Mouse (Mus musculus): ENCODE data around the gene Ift22.

The Ift22 gene

GRCm38 (mm10) chr5:136907991-136908857, at the start of gene Ift22:
Gene Ift22, plus strand, starts transcription at chr5:136908150.
- peak; percentile 93 for DNase-seq (ENCODE audit: low spot score)

GRCm38 (mm10) chr5:136861191-136861940, 46.6 kb upstream of the Ift22 start:
- no peak for DNase-seq (ENCODE audit: low spot score)

GRCm38 (mm10) chr5:136862806-136863205, 45.1 kb upstream of the Ift22 start:
- DNase-seq (ENCODE audit: low spot score): no peak

- DNase-seq (ENCODE audit: low spot score): no peak
These were observed 44.7 kb upstream of the Ift22 start for GRCm38 (mm10) chr5:136863276-136863675.

GRCm38 (mm10) chr5:136863961-136864674, 43.8 kb upstream of the Ift22 start:
- peak; percentile 15 for DNase-seq (ENCODE audit: low spot score)

GRCm38 (mm10) chr5:136867706-136868105, 40.2 kb upstream of the Ift22 start:
- DNase-seq (ENCODE audit: low spot score): no peak

- no peak for DNase-seq (ENCODE audit: low spot score)
These were observed 38.4 kb upstream of the Ift22 start for GRCm38 (mm10) chr5:136869451-136870114.

- no peak for DNase-seq (ENCODE audit: low spot score)
These were observed 35.5 kb upstream of the Ift22 start for GRCm38 (mm10) chr5:136872417-136872816.

- no peak for DNase-seq (ENCODE audit: low spot score)
These were observed 33.7 kb upstream of the Ift22 start for GRCm38 (mm10) chr5:136874271-136874670.

GRCm38 (mm10) chr5:136880101-136880500, 27.8 kb upstream of the Ift22 start:
- no peak for DNase-seq (ENCODE audit: low spot score)

GRCm38 (mm10) chr5:136881380-136882009, 26.5 kb upstream of the Ift22 start:
- DNase-seq (ENCODE audit: low spot score): peak; percentile 79

- DNase-seq (ENCODE audit: low spot score): no peak
These were observed 25.7 kb upstream of the Ift22 start for GRCm38 (mm10) chr5:136882055-136882787.

- no peak for DNase-seq (ENCODE audit: low spot score)
These were observed 25.0 kb upstream of the Ift22 start, which contains the start of gene Col26a1 for GRCm38 (mm10) chr5:136882788-136883439. Gene Col26a1, minus strand, starts transcription at chr5:136883209.

GRCm38 (mm10) chr5:136886957-136887356, 21.0 kb upstream of the Ift22 start:
- DNase-seq (ENCODE audit: low spot score): no peak

GRCm38 (mm10) chr5:136888539-136889355, 19.2 kb upstream of the Ift22 start:
- DNase-seq (ENCODE audit: low spot score): no peak

GRCm38 (mm10) chr5:136894840-136895528, 13.0 kb upstream of the Ift22 start:
- no peak for DNase-seq (ENCODE audit: low spot score)

- DNase-seq (ENCODE audit: low spot score): no peak
These were observed 12.4 kb upstream of the Ift22 start for GRCm38 (mm10) chr5:136895529-136895963.

GRCm38 (mm10) chr5:136904621-136905020, 3.3 kb upstream of the Ift22 start:
- no peak for DNase-seq (ENCODE audit: low spot score)

- DNase-seq (ENCODE audit: low spot score): no peak
These were observed 2.3 kb upstream of the Ift22 start for GRCm38 (mm10) chr5:136905630-136906029.

Measured in layer of hippocampus, adult 11-12 months (tissue).